Mouse (Mus musculus) C2C12 (cell line): ENCODE measurements at regions not wholly inside any gene's neighbourhood (a gene's known extent, or its start where the extent isn't known, plus 50 kb on each side); places are given as distances from the start of the nearest gene placed in this dataset.

Experiments
- CTCF ChIP-seq: IDR thresholded peaks from one replicate; pipeline ENCODE4 v1.5.1; 2011; ENCODE audit not compliant: control insufficient read depth, insufficient read depth, insufficient read length
- MAX ChIP-seq: IDR thresholded peaks from one replicate; pipeline ENCODE4 v1.6.1; 2011; ENCODE audit warnings: mild to moderate bottlenecking, control low read depth
- MYOD1 ChIP-seq: IDR thresholded peaks from one replicate; pipeline ENCODE4 v1.6.1; 2011; ENCODE audit warnings: low read depth; ENCODE audit not compliant: control insufficient read depth, insufficient read length

DNA sequence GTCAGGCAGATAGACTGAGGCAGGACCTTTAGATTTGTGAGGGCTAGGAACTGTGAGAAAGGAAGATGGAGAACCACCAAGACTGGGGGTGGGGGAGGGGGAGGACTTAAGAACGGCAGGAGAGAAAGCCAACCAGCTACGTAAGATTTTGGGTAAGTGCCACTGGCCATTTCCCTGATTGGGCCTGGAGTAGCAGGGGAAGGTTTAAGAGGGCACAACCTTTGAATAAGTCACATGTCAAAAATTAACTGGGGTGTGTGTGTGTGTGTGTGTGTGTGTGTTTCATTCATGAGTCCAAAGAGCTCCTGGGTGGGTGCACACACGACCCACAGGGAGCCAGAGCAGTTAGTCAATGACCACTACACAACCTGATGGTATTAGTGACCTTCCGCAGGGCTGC lies 161.6 kb upstream of the Ctnnb1 start:
- TF ChIP-seq MYOD1 (no peak), CTCF (no peak), MAX (no peak)
